Mouse (Mus musculus) liver, embryonic 14.5 days (tissue): ENCODE results near the gene Lenep. TPM values are rescaled to one million over a fixed set of nuclear protein-coding genes. Genes with fewer than 3 reads are reported as not detected.

ENCODE experiments used
- ATAC-seq: fragments of 200-750 bp; cut with Nextera tagmentation; 2 replicates; pipeline ENCODE4 v1.8.0; 2017; ENCODE audit warnings: moderate number of reproducible peaks, mild to moderate bottlenecking, moderate library complexity; ENCODE audit not compliant: insufficient read depth
- DNase-seq, 3 experiments: peaks; one replicate each; pipeline ENCODE4 v3.0.0-alpha.2; 2012 to 2013; ENCODE audit warnings: low read depth in 3 of 3, low spot score in 3 of 3
- H3K27ac ChIP-seq: fragments of 300-500 bp; sonication (generic); 2 replicates; pipeline ENCODE4 v1.5.1; 2014; ENCODE audit warnings: moderate library complexity, mild to moderate bottlenecking, control low read depth, inconsistent platforms
- H3K27me3 ChIP-seq: fragments of 300-500 bp; sonication (generic); 2 replicates; pipeline ENCODE4 v1.6.1; 2014; ENCODE audit warnings: mild to moderate bottlenecking, low read length, moderate library complexity; ENCODE audit not compliant: control insufficient read depth, insufficient read depth
- H3K36me3 ChIP-seq: fragments of 300-500 bp; sonication (generic); replicated peaks from 2 replicates; pipeline ENCODE4 v1.6.1; 2014; ENCODE audit warnings: low read depth; ENCODE audit not compliant: control insufficient read depth, insufficient read depth
- H3K4me1 ChIP-seq, 2 experiments: fragments of 200-500 bp in 1 of 2; fragments of 300-500 bp in 1 of 2; sonication (generic) in 1 of 2; replicated peaks; 2 replicates each; pipeline ENCODE4 v1.6.1; 2012 to 2014; ENCODE audit warnings: antibody characterized with exemption in 1 of 2, inconsistent platforms in 1 of 2, low read length in 1 of 2; ENCODE audit not compliant: control insufficient read depth in 2 of 2, insufficient read depth in 2 of 2
- H3K4me2 ChIP-seq: fragments of 300-500 bp; sonication (generic); 2 replicates; pipeline ENCODE4 v1.6.1; 2014; ENCODE audit warnings: low read depth, mild to moderate bottlenecking, control low read depth, moderate library complexity
- H3K4me3 ChIP-seq, 2 experiments: fragments of 200-500 bp in 1 of 2; fragments of 300-500 bp in 1 of 2; sonication (generic) in 1 of 2; 2 replicates each; pipeline ENCODE4 v1.5.1; 2012 to 2014; ENCODE audit warnings: low read depth in 2 of 2, low read length in 2 of 2, mild to moderate bottlenecking in 2 of 2, control low read depth in 1 of 2, inconsistent platforms in 1 of 2, moderate library complexity in 1 of 2; ENCODE audit not compliant: insufficient read depth in 1 of 2
- H3K9ac ChIP-seq: fragments of 300-500 bp; sonication (generic); replicated peaks from 2 replicates; pipeline ENCODE4 v1.6.1; 2014; ENCODE audit warnings: mild to moderate bottlenecking, control low read depth, moderate library complexity
- H3K9me3 ChIP-seq: fragments of 300-500 bp; sonication (generic); 2 replicates; pipeline ENCODE4 v1.6.1; 2016; ENCODE audit warnings: low read length, mixed read lengths; ENCODE audit not compliant: control insufficient read depth
- CTCF ChIP-seq: IDR thresholded peaks from 2 replicates; pipeline ENCODE4 v1.5.1; 2016; ENCODE audit warnings: antibody characterized with exemption, low read depth, control low read depth
- EP300 ChIP-seq: IDR thresholded peaks from 2 replicates; pipeline ENCODE4 v1.6.1; 2016; ENCODE audit warnings: antibody characterized with exemption, low read depth
- WGBS: fragments of 180-500 bp; shearing (Covaris S2); extraction: QIAGEN DNeasy Blood & Tissue Kit; methylation state at CpG from one replicate; pipeline ENCODE4 v1.1.7; 2014; ENCODE audit not compliant: insufficient replicate concordance; 5-methylcytosine and 5-hydroxymethylcytosine counted together
- polyA plus RNA-seq, 2 experiments: library from polyadenylated mRNA; depleted of rRNA in 1 of 2; stranded (reverse) in 1 of 2; unstranded in 1 of 2; fragments of >200 nt; fragmentation: Nextera tagmentation in 1 of 2; extraction: Ambion mirVana in 1 of 2; gene quantifications; 2 replicates each; pipeline versions ENCODE4 v1.2.1 to v1.2.3; 2012 to 2014

Gene Lenep
- polyA plus RNA-seq, 2 experiments: 0.76 TPM; not detected in 1

GRCm38 (mm10) chr3:89382950-89383349, 19.6 kb downstream of the Lenep start:
- H3K4me3 ChIP-seq: no peak overlapping the region
- no peak overlapping the region for H3K9ac ChIP-seq
- H3K4me1 ChIP-seq: peaks cover 0 to 2% of the 10 kb centered on the region in 2 experiments; a peak in 1 of 4 replicates
- TF ChIP-seq EP300: no peak
- TF ChIP-seq CTCF: no peak
- no peaks in the 10 kb centered on the region for H3K27me3 ChIP-seq
- no peak overlapping the region for H3K4me2 ChIP-seq
- WGBS: 64% methylated on average over 5 of the region's 5 CpGs
- ATAC-seq: no peak
- no peak for DNase-seq
- no peak overlapping the region for H3K27ac ChIP-seq
- H3K9me3 ChIP-seq: no peaks in the 10 kb centered on the region
- H3K36me3 ChIP-seq: no peaks in the 10 kb centered on the region

- ATAC-seq (no peak), DNase-seq (no peak)
- H3K4me1 ChIP-seq: peaks cover 0 to 2% of the 10 kb centered on the region in 2 experiments; a peak in 1 of 4 replicates
- WGBS: 66% methylated on average over 9 of the region's 9 CpGs
- no peak overlapping the region for H3K4me3 ChIP-seq
- H3K9ac ChIP-seq: no peak overlapping the region
- H3K4me2 ChIP-seq: no peak overlapping the region
- TF ChIP-seq CTCF (no peak), EP300 (no peak)
- H3K9me3 ChIP-seq: no peaks in the 10 kb centered on the region
- no peak overlapping the region for H3K27ac ChIP-seq
- H3K36me3 ChIP-seq: no peaks in the 10 kb centered on the region
- H3K27me3 ChIP-seq: no peaks in the 10 kb centered on the region
Measured at GRCm38 (mm10) chr3:89382033-89382882, 20.3 kb downstream of the Lenep start.

- TF ChIP-seq EP300 (no peak), CTCF (no peak)
- Histone ChIP-seq H3K9ac (no peak overlapping the region), H3K4me3 (no peak overlapping the region), H3K36me3 (no peaks in the 10 kb centered on the region), H3K9me3 (no peaks in the 10 kb centered on the region), H3K4me2 (no peak overlapping the region), H3K27me3 (no peaks in the 10 kb centered on the region), H3K4me1 (peaks cover 0 to 2% of the 10 kb centered on the region in 2 experiments; a peak in 1 of 4 replicates), H3K27ac (no peak overlapping the region)
- ATAC-seq (no peak), DNase-seq (no peak)
- 79% methylated on average over 11 of the region's 11 CpGs for WGBS
Measured at GRCm38 (mm10) chr3:89381233-89381632, 21.4 kb downstream of the Lenep start.

- no peak overlapping the region for H3K9ac ChIP-seq
- TF ChIP-seq EP300: no peak
- TF ChIP-seq CTCF: no peak
- H3K27me3 ChIP-seq: no peaks in the 10 kb centered on the region
- ATAC-seq (no peak), DNase-seq (no peak)
- H3K27ac ChIP-seq: no peak overlapping the region
- 82% methylated on average over 18 of the region's 18 CpGs for WGBS
- no peak overlapping the region for H3K4me2 ChIP-seq
- H3K9me3 ChIP-seq: no peaks in the 10 kb centered on the region
- H3K36me3 ChIP-seq: no peaks in the 10 kb centered on the region
- no peak overlapping the region for H3K4me3 ChIP-seq
- peaks cover 0 to 2% of the 10 kb centered on the region in 2 experiments; a peak in 1 of 4 replicates for H3K4me1 ChIP-seq
Measured at GRCm38 (mm10) chr3:89380711-89381110, 21.9 kb downstream of the Lenep start.

- H3K27me3 ChIP-seq: no peaks in the 10 kb centered on the region
- H3K4me3 ChIP-seq: no peak overlapping the region
- no peak for ATAC-seq
- H3K9me3 ChIP-seq: no peaks in the 10 kb centered on the region
- H3K27ac ChIP-seq: no peak overlapping the region
- no peak overlapping the region for H3K9ac ChIP-seq
- no peaks in the 10 kb centered on the region for H3K36me3 ChIP-seq
- 83% methylated on average over 14 of the region's 14 CpGs for WGBS
- DNase-seq: no peak
- no peak overlapping the region for H3K4me2 ChIP-seq
- TF ChIP-seq CTCF: no peak
- TF ChIP-seq EP300: no peak
- peaks cover 0 to 2% of the 10 kb centered on the region in 2 experiments; a peak in 1 of 4 replicates for H3K4me1 ChIP-seq
Measured at GRCm38 (mm10) chr3:89380291-89380690, 22.3 kb downstream of the Lenep start.
